Mouse (Mus musculus): ENCODE measurements around the gene P2ry10b.

GRCm38 (mm10) chrX:107148681-107149080 is at the start of gene P2ry10b:
- no peak for TF ChIP-seq CTCF (conservative IDR thresholded peaks at IDR 0.05; ENCODE audit: low read length)
- no peak for TF ChIP-seq POU5F1 (IDR thresholded peaks at IDR 0.05; ENCODE audit: borderline replicate concordance, low read length)
- TF ChIP-seq NANOG (IDR thresholded peaks at IDR 0.05; ENCODE audit: borderline replicate concordance, low read length), result no peak
